Mouse (Mus musculus) testis, adult 2 months (tissue): ENCODE data around the gene Sp100.

Experiments
- CTCF ChIP-seq: fragments of 200-500 bp; IDR thresholded peaks from 2 replicates; pipeline ENCODE4 v1.5.1; 2012; ENCODE audit warnings: low read depth, mild to moderate bottlenecking, inconsistent platforms, low read length, moderate library complexity; ENCODE audit not compliant: control insufficient read depth, insufficient read depth, insufficient replicate concordance
- POLR2A ChIP-seq: fragments of 200-500 bp; IDR thresholded peaks from 2 replicates; pipeline ENCODE4 v1.6.1; 2012; ENCODE audit warnings: low read depth, mild to moderate bottlenecking, inconsistent platforms, low read length, moderate library complexity; ENCODE audit not compliant: control insufficient read depth

DNA sequence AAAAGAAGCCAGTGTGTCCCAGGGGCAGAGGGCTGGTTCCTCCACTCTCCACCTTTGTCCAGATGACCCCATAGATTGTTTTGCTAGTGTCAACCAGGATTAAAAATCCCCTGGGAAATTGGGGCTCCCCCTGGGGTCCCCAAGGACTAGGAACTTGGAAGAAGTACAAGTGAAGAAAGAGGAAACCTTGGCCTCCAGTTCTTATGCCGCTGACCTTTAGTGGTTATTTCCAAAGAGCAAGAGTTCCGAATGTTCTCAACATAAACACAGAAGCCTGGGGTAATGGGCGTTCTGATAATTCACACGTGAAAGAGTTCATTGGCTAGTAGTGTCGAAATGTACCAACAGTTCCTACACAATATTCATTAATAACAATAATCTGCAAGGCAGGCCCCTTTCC lies 96.7 kb downstream of the Sp100 start:
- TF ChIP-seq POLR2A (no peak), CTCF (no peak)
